Mouse (Mus musculus) left cerebral cortex, postnatal 10 days (tissue): ENCODE results near the gene Cnnm3. TPM values are rescaled to one million over a fixed set of nuclear protein-coding genes. Genes with fewer than 3 reads are reported as not detected.
"Not testable (repeated sequence)": the region's sequence is repeated elsewhere in the genome, so short reads cannot be mapped to it uniquely, and the experiment has no call there.

Source experiments
- DNase-seq, 2 experiments: peaks; one replicate each; pipeline ENCODE4 v3.0.0; 2021 to 2022; ENCODE audit warnings: low spot score in 2 of 2, mixed read lengths in 1 of 2; ENCODE audit errors: extremely low spot score in 1 of 2
- intact Hi-C: fragments of 180-260 bp; cut with DNase I; formaldehyde crosslinking; loops from one replicate; pipeline ENCODE4 v1.15.1; 2025
- total RNA-seq, 2 experiments: library from RNA; stranded (reverse); gene quantifications; 2 replicates each; pipeline ENCODE4 v1.2.3; 2021

Cnnm3 gene
- total RNA-seq, 2 experiments from 2014 or later: 30.3 to 34.1 TPM

DNA sequence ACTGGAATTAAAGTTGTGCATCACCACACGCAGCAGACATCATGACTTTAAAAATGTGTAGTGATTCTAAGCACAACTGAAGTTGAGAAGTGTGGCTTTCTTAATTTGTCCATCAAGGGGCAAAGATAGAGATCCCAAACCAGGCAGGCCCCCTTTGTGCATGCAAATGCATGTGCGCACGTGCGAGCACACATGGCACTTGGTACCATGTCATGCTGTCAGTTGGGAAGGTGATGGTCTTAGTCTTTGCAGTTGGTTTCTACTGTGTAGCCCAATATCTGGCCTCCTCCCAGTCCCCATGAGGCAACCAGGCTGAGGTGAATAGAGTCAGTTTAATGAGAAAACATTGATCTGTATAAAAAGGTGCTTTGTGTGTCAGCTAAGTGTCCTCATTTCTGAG, 18.2 kb downstream of the Cnnm3 start:
- intact Hi-C loops: no loop called here
- no peak for DNase-seq

GRCm38 (mm10) chr1:36530485-36530884, 18.8 kb downstream of the Cnnm3 start:
- intact Hi-C loops: no loop called here
- DNase-seq: no peak

- intact Hi-C loops: no loop called here
- DNase-seq: no peak
Observed at GRCm38 (mm10) chr1:36530962-36531361, 19.3 kb downstream of the Cnnm3 start.

DNA sequence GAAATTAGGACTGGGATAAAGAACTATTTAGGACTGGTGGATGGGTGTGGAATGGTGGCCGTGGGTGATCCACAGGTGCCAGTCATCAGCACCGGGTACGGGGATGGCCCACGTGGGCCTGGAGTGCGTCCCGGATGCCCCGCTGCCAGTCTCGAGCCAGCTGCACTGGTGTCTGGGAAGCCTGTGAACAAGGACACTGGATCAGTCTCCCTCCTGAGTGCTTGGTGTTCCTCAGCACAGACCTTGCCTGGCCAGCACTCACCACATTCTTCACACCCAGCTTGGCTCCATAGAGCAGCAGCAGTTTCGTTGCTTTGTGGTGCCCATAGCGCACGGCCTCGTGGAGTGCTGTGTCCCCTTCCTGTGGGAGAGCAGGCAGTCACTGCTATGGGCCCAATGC, 19.8 kb downstream of the Cnnm3 start:
- intact Hi-C loops: no loop called here
- no peak for DNase-seq

DNA sequence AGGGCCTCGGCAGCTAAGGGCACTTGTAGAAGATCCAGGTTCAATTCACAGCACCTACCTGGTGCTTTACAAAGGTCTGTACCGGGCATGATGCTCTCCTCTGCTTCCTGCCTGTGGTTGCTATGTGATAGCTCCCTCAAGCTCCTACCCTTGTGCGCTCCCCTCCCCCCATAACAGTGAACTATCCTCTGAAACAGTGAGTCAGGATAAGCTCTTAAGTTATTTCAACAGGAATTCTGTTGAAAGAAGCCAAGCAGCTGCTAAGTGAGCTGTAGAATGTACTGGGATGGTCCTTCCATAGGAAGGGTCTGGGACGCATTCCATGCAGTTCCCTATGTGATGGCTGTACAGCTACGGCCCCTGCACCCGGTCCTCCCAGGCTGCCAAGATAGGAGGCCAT, 21.9 kb downstream of the Cnnm3 start:
- DNase-seq: no peak
- intact Hi-C loops: no loop called here

DNA sequence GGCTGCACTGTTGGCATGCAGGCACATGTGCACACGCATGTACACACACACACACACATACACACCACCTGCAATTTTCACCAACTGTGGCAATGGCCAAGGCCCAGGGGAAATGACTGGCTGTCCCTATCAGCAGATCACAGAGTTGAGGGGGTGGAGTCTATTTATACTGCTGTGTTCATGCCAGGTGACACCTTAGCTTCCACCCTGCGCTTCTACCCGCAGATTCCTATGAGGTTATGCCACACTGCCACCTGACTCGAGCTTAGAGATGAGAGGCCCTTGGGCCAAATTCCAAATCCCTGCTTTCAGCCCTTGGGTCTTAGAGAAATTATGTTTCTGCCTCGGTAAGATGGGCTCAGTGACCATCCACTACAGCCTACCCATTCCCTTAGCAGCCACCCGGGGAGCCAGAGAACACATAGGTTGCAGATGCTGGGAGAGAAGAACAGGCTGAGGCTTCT, 23.0 kb downstream of the Cnnm3 start:
- DNase-seq: peak in 1 of 2 experiments; percentile 34
- intact Hi-C loops: no loop called here

DNA sequence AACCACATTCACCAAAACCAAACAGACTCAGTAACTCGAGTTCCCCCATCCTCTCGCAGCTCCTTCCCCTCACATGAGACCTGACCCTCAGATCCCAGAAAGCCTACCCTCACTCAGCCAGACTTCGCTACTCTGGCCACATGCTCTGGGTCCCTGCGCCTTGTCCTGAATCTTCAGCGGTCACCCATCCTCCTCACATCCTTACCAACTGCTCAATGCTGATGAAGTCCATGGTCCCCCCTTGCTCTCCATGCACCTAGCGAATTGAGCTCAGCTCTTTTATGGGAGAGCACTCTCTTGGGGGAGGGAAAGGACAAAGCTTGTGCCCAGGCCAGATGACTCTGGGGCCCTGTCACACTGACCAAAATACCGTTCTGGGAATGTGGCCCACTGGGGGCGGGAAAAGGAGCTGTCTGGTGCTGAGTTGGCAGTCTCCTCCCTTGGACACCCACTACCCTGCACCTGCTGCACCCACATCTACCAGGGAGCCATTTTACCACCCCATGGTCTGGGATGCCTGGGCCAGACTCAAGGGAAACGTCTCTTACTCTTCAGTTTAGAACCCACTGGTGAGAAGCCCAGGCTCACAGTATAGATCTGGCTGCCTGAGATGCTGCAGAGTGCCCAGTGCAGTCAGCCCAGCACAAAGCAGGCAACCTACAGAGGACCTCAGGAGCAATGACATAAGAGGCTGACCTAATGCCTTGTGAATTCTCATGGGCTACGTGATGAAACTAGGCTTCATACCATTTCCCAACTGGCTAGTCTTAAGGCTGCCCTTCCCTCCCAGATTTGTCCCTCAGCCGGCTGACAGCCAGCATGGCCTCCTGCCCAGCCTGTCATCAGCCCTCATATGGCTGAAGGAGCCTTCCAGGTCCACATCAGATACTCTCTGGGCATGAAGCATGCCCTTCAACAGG, 24.1 kb downstream of the Cnnm3 start:
- intact Hi-C loops: no loop called here
- DNase-seq: peak in 1 of 2 experiments; percentile 34

DNA sequence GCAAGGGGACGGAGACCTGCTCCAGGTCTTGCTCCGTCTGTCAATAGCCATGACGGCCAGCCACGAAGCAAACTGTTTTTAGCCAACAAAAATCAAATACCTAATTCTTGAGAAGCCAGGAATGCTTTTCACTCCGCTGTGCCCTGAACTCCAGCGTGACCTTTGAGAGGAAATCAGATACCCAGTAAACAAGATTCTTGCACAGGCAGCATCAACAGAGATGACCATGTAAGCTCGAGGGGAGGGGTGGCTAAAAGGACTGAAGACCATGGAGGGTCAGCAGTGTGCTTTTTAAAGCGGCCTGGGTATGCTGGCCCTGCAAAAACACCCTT, 24.7 kb downstream of the Cnnm3 start:
- intact Hi-C loops: no loop called here
- no peak for DNase-seq

- intact Hi-C loops, DNase-seq: not testable (repeated sequence)
Observed at GRCm38 (mm10) chr1:36536783-36537182, 25.1 kb downstream of the Cnnm3 start, which contains the start of gene Ankrd23. Gene Ankrd23, minus strand, starts transcription at chr1:36536883.

DNA sequence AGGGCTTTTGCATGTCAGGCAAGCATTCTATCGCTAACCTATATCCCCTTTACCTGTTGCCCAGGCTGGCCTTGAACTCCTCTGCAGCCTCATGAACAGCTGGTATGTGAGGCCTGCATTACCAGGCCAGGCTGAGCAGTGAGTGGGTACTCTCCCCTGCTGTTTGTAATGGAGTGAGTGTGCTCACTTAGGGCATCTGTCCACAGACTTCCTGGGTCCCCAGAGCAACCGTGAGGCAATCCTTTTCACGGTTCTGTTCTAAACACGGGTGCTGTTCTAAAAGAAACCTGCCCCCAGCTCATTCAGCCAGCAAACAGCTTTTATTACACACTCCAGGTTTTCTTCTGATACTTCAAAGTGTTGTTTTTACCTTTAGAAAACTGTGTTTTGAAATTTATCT, 27.1 kb downstream of the Cnnm3 start:
- no peak for DNase-seq
- intact Hi-C loops: no loop called here

- intact Hi-C loops: no loop called here
- peak in 1 of 2 experiments; percentile 54 for DNase-seq
Observed at GRCm38 (mm10) chr1:36539186-36539585, 27.5 kb downstream of the Cnnm3 start, which contains the start of gene Gm42417. Gene Gm42417, minus strand, starts transcription at chr1:36539429.

DNA sequence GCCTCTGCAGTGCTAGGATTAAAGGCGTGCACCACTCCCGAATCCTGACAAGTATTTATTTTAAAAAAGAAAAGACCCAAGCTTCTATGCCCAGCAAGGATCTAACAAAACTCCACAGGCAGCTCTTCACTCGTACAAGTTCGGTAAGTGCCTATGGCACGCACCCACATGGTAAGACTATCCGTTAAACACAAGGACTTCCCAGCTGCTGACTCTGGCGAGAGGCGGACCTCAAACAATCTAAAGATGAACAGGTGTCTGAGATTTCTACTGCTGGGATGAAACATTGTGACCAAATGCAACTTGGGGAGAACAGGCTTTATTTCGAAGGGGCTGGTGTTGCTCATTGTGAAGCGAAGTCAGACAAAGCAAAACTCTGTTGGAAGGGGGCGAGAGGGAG, 28.5 kb downstream of the Cnnm3 start:
- DNase-seq: no peak
- intact Hi-C loops: no loop called here

DNA sequence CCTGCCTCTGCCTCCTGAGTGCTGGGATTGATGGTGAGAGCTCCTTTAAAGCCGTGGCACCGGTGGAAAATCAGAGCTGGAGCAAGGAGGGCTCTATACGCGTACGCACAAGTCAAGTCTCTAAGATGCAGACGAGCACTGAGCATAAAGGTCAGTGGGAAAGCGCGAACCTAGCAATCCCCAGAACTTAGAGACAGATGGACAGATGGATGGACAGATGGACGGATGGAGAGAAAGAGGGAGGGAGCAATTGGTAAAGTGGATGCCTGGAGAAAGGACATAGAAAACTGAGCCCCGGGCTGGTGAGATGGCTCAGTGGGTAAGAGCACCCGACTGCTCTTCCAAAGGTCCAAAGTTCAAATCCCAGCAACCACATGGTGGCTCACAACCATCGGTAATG, 29.1 kb downstream of the Cnnm3 start:
- intact Hi-C loops: no loop called here
- DNase-seq: no peak

GRCm38 (mm10) chr1:36541844-36542243, 30.2 kb downstream of the Cnnm3 start:
- intact Hi-C loops: no loop called here
- DNase-seq: no peak

- intact Hi-C loops: no loop called here
- no peak for DNase-seq
Observed at GRCm38 (mm10) chr1:36542925-36543324, 31.3 kb downstream of the Cnnm3 start.

GRCm38 (mm10) chr1:36545382-36545781, 33.7 kb downstream of the Cnnm3 start:
- DNase-seq: no peak
- intact Hi-C loops: no loop called here

DNA sequence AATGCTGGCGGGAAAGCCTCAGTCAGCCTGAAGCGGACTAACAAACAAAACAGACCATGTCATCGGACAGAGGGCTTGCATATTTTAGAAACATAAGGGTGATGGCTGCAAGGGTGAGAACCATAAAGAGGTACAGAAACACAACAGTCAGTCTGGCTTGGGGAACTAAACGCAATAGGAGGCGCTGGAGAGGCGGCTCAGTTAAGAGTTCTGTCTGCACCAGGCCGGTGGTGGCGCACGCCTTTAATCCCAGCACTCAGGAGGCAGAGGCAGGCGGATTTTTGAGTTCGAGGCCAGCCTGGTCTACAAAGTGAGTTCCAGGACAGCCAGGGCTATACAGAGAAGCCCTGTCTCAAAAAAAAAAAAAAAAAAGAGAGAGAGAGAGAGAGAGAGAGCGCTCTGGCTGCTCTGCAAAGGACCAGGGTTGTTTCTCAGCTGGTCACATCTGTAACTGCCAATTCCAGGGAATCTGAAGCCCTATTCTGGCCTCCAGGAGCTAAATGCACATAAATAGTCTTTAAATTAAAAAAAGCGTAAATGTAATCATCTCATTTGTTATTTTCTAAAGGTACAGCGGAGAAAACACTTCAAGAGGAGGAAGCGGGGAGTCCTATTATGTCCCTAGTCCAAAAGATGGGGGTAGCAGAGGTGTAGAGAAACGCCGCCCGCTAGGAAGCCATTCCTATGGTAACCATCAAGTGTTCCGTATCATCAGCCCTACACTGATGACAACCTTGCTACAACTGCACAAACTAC, 34.4 kb downstream of the Cnnm3 start:
- intact Hi-C loops: no loop called here
- DNase-seq: peak in 1 of 2 experiments; percentile 45

DNA sequence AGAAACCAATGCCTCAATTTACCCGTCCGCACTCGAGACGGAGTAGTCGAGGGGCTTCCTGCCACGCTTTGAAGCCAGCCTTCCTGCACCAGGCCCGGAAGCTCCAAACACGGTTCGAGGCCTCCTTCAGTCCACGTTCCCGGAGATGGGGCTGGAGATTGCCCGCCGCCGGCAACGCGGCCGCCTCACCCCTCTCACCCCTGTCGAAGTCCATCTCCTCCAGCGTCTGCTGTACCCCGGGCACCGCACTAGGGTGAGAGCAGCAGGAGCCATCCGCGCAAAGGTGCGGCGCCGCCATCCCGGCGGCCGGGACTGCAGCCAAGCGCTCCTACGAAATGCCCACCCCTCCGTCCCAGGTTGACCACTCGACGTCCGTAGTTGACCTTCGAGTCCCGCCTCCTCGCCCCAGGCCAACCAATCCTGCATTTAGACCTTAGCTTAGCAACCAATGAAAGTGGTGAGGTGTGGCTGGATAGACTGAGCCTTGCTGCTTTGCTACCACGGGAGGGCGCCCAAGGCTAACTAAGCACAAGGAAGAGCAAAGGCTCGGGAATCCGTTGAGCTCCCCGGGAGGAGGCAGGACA, 35.3 kb downstream of the Cnnm3 start, which contains the start of gene Ankrd39:
Gene Ankrd39, minus strand, starts transcription at position 558 of the 584 bp plus-strand sequence.
- DNase-seq: peak; percentile 98
- intact Hi-C loops: loop anchor here (1.0 kb wide), 1 partner anchor 137 kb away; no protein-coding TSS in a partner anchor

DNA sequence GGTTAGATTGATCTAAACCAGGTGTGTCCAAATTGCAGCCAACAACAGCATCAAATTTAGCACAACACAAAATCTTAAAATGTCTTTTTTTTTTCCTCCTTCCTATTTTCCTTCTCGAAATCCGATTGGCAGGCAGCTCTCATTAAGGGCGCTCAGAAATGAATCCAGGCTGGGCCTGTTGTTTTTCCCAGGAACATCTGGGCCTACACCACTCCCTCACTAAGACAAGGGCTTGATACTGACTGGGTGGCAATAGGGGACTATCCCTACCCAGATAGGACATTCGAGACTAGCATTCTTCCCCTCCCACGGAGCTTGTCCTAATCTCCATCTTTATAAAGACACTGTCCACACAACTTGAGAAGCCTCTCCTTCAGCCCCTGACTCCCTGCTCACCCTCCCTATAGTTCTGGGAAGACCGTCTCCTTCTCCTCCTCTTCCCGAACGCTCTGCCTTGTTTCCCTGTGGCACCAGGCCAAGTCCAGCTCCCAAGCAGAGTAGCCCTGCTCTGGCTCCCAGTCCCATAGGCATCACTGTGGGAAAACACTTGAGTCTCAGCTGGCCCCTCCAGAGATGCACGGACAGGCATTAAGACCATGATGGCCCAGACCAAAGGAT, 36.4 kb downstream of the Cnnm3 start:
- intact Hi-C loops: loop anchor here (1.0 kb wide), 1 partner anchor 136 kb away; no protein-coding TSS in a partner anchor
- peak in 1 of 2 experiments; percentile 80 for DNase-seq
